Mouse (Mus musculus) heart, adult 2 months (tissue): Measurements from ENCODE around the gene Themis3. TPM values are rescaled to one million over a fixed set of nuclear protein-coding genes. Genes with fewer than 3 reads are reported as not detected.

Source experiments
- DNase-seq, 2 experiments: peaks; one replicate each; pipeline ENCODE4 v3.0.0; 2021
- H3K27ac ChIP-seq: fragments of 200-600 bp; 2 replicates; pipeline ENCODE4 v1.8.1; 2022
- H3K27me3 ChIP-seq: fragments of 200-500 bp; 2 replicates; pipeline ENCODE4 v1.6.1; 2012; ENCODE audit warnings: mild to moderate bottlenecking, low read length, inconsistent platforms, mixed read lengths; ENCODE audit not compliant: control insufficient read depth, insufficient read depth
- H3K36me3 ChIP-seq: fragments of 200-500 bp; 2 replicates; pipeline ENCODE4 v1.6.1; 2012; ENCODE audit warnings: low read length, inconsistent platforms; ENCODE audit not compliant: control insufficient read depth, insufficient read depth
- H3K4me1 ChIP-seq: fragments of 200-500 bp; 2 replicates; pipeline ENCODE4 v1.6.1; 2011; ENCODE audit warnings: low read length; ENCODE audit not compliant: control insufficient read depth, insufficient read depth
- H3K4me3 ChIP-seq: fragments of 200-600 bp; 2 replicates; pipeline ENCODE4 v1.8.1; 2022
- H3K79me2 ChIP-seq: fragments of 200-500 bp; replicated peaks from 2 replicates; pipeline ENCODE4 v1.6.1; 2012; ENCODE audit warnings: mild to moderate bottlenecking, inconsistent platforms, low read length, moderate library complexity, mixed read lengths; ENCODE audit not compliant: control insufficient read depth, insufficient read depth
- H3K9ac ChIP-seq: fragments of 200-500 bp; 2 replicates; pipeline ENCODE4 v1.6.1; 2012; ENCODE audit warnings: low read depth, mild to moderate bottlenecking, control low read depth, inconsistent platforms, low read length, mixed read lengths
- CTCF ChIP-seq: fragments of 200-600 bp; IDR thresholded peaks from 2 replicates; pipeline ENCODE4 v1.8.1; 2022; ENCODE audit warnings: antibody characterized with exemption, mild to moderate bottlenecking, moderate library complexity
- EP300 ChIP-seq: fragments of 200-500 bp; IDR thresholded peaks from 2 replicates; pipeline ENCODE4 v1.6.1; 2011; ENCODE audit warnings: low read depth, low read length, control low read depth; ENCODE audit not compliant: insufficient read depth
- POLR2A ChIP-seq: fragments of 200-500 bp; IDR thresholded peaks from 2 replicates; pipeline ENCODE4 v1.6.1; 2011; ENCODE audit warnings: mild to moderate bottlenecking, low read depth, low read length, control low read depth; ENCODE audit not compliant: insufficient read depth
- WGBS: fragments of 180-500 bp; shearing (Covaris S2); methylation state at CpG from one replicate; pipeline ENCODE4 v1.1.7; 2018; 5-methylcytosine and 5-hydroxymethylcytosine counted together
- intact Hi-C: fragments of 180-260 bp; cut with DNase I; formaldehyde crosslinking; loops from one replicate; pipeline ENCODE4 v1.15.1; 2025
- polyA plus RNA-seq: library from polyadenylated mRNA; depleted of rRNA; stranded (reverse); fragments of >200 nt; gene quantifications from 2 replicates; pipeline ENCODE4 v1.2.3, GENCODE M21; 2012
- total RNA-seq, 2 experiments: library from RNA; stranded (reverse); gene quantifications; 2 replicates each; pipeline ENCODE4 v1.2.3; 2021

Themis3 gene
- total and polyA plus RNA-seq, 3 experiments, result not detected

- 68% methylated on average over 13 of the region's 13 CpGs for WGBS
- Histone ChIP-seq H3K9ac (no peak overlapping the region), H3K27me3 (no peaks in the 10 kb centered on the region), H3K79me2 (no peaks in the 10 kb centered on the region), H3K4me1 (no peaks in the 10 kb centered on the region), H3K36me3 (no peaks in the 10 kb centered on the region), H3K4me3 (no peak overlapping the region), H3K27ac (no peak overlapping the region)
- intact Hi-C loops, result no loop called here
- TF ChIP-seq POLR2A, result no peak
- TF ChIP-seq CTCF, result no peak
- TF ChIP-seq EP300, result no peak
- DNase-seq, result no peak
Observed at GRCm38 (mm10) chr17:66586078-66586477, 8.3 kb downstream of the Themis3 start.

GRCm38 (mm10) chr17:66580990-66581389, 13.4 kb downstream of the Themis3 start:
- H3K36me3 ChIP-seq, result no peaks in the 10 kb centered on the region
- TF ChIP-seq EP300 (no peak), CTCF (no peak), POLR2A (no peak)
- WGBS, result 72% methylated on average over 5 of the region's 5 CpGs
- H3K79me2 ChIP-seq, result no peaks in the 10 kb centered on the region
- intact Hi-C loops, result no loop called here
- no peaks in the 10 kb centered on the region for H3K4me1 ChIP-seq
- H3K27ac ChIP-seq, result no peak overlapping the region
- no peak for DNase-seq
- no peaks in the 10 kb centered on the region for H3K27me3 ChIP-seq
- no peak overlapping the region for H3K9ac ChIP-seq
- H3K4me3 ChIP-seq, result no peak overlapping the region

- H3K27me3 ChIP-seq, result no peaks in the 10 kb centered on the region
- no peaks in the 10 kb centered on the region for H3K79me2 ChIP-seq
- no peak overlapping the region for H3K9ac ChIP-seq
- DNase-seq, result peak; percentile 19 to 49
- H3K4me3 ChIP-seq, result no peak overlapping the region
- no peak for TF ChIP-seq POLR2A
- TF ChIP-seq CTCF, result peak; percentile 77
- no peak for TF ChIP-seq EP300
- H3K4me1 ChIP-seq, result no peaks in the 10 kb centered on the region
- H3K27ac ChIP-seq, result no peak overlapping the region
- 21% methylated on average over 6 of the region's 6 CpGs for WGBS
- no peaks in the 10 kb centered on the region for H3K36me3 ChIP-seq
- intact Hi-C loops, result loop anchor here (1.0 to 5.0 kb wide), 4 partner anchors 894 to 1259 kb away; no protein-coding TSS in a partner anchor
Observed at GRCm38 (mm10) chr17:66578007-66578406, 16.4 kb downstream of the Themis3 start.

GRCm38 (mm10) chr17:66577507-66577906, 16.9 kb downstream of the Themis3 start:
- intact Hi-C loops, result loop anchor here (5.0 kb wide), 2 partner anchors 895 to 1260 kb away; no protein-coding TSS in a partner anchor
- WGBS, result 68% methylated on average over 6 of the region's 6 CpGs
- no peak overlapping the region for H3K27ac ChIP-seq
- no peaks in the 10 kb centered on the region for H3K36me3 ChIP-seq
- H3K9ac ChIP-seq, result no peak overlapping the region
- no peak for DNase-seq
- no peaks in the 10 kb centered on the region for H3K4me1 ChIP-seq
- TF ChIP-seq EP300, result no peak
- TF ChIP-seq CTCF, result no peak
- TF ChIP-seq POLR2A, result no peak
- H3K4me3 ChIP-seq, result no peak overlapping the region
- H3K79me2 ChIP-seq, result no peaks in the 10 kb centered on the region
- H3K27me3 ChIP-seq, result no peaks in the 10 kb centered on the region

- TF ChIP-seq POLR2A (no peak), CTCF (peak; percentile 48), EP300 (no peak)
- 30% methylated on average over 4 of the region's 4 CpGs for WGBS
- Histone ChIP-seq H3K9ac (no peak overlapping the region), H3K27ac (no peak overlapping the region), H3K36me3 (no peaks in the 10 kb centered on the region), H3K27me3 (no peaks in the 10 kb centered on the region), H3K4me3 (no peak overlapping the region; the same call in 1 of the 2 replicates), H3K4me1 (no peaks in the 10 kb centered on the region), H3K79me2 (no peaks in the 10 kb centered on the region)
- intact Hi-C loops, result no loop called here
- no peak for DNase-seq
Observed at GRCm38 (mm10) chr17:66572677-66573060, 21.8 kb downstream of the Themis3 start.

DNA sequence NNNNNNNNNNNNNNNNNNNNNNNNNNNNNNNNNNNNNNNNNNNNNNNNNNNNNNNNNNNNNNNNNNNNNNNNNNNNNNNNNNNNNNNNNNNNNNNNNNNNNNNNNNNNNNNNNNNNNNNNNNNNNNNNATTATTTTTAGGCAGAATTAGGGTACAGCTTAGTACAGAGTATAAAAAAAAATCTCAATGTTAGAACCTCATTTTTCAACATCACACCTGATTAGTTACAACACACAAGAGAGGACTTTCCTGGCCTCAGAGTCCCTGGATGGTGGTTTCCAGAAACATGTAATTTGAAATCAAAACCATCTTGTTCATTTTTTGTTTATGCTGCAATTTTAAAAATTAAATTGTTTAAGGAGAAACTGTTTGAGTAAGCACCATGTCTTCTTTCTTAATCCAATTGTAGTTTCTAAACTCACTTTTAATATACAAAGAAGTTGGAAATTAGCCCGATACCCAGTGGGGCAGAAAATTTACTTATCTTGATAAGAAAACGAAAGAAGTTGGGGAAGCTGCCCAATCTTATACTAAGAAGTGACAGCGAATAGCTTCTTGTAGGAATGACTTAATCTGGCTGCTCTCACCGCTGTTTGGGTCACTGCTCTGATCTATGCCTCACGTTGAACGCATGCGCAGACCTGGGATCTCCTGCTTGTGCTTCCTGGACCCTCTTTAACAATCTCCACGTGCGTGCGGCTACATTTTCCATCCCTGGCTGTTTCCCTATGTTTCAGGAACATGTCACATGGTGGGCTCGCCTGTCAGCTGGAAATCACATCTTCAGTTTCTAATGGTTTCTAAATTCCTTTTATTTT, 22.4 kb downstream of the Themis3 start:
- Histone ChIP-seq H3K9ac (no peak overlapping the region), H3K36me3 (no peaks in the 10 kb centered on the region), H3K27ac (no peak overlapping the region), H3K79me2 (no peaks in the 10 kb centered on the region), H3K27me3 (no peaks in the 10 kb centered on the region), H3K4me1 (no peaks in the 10 kb centered on the region), H3K4me3 (no peak overlapping the region; the same call in 1 of the 2 replicates)
- DNase-seq, result no peak
- TF ChIP-seq EP300, result no peak
- TF ChIP-seq POLR2A, result no peak
- TF ChIP-seq CTCF, result no peak
- WGBS, result 67% methylated on average over 11 of the region's 11 CpGs
- intact Hi-C loops, result no loop called here
